Mouse (Mus musculus): ENCODE data around the gene Prss53. TPM values are rescaled to one million over a fixed set of nuclear protein-coding genes. Genes with fewer than 3 reads are reported as not detected.

Gene Prss53
- polyA plus RNA-seq, 1 experiment, result 1.6 TPM

DNA sequence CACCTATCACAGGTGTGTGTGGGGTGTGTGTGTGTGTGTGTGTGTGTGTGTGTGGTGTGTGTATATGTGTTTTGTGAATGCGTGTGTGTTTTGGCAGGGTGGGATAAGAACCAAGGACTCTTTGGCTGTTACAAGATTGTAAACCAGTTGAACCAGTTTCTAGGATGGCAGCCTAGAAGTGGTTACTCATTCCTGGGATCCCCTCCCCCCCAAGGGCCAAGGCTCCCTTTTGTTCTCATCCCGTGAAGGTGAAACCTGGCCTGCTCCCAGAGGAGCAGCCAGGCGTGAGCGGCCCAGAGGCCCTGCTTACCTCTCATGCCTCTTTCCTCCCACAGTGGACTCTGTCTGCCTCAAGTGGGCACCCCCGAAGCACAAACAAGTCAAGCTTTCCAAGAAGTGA is 34.5 kb upstream of the Prss53 start:
- Histone ChIP-seq H3K27ac (ENCODE audit: insufficient read depth, low read depth, low read length) (peak overlapping the region; percentile 48), H3K36me3 (ENCODE audit: control insufficient read depth, insufficient read depth, low read length) (peaks cover 15% of the 10 kb centered on the region), H3K4me3 (ENCODE audit: low read depth, low read length) (no peak overlapping the region), H3K4me1 (ENCODE audit: control insufficient read depth, insufficient read depth, insufficient read length, low read length) (peaks cover 44% of the 10 kb centered on the region), H3K27me3 (ENCODE audit: control insufficient read depth, insufficient read depth, low read length) (no peaks in the 10 kb centered on the region)
- 33% methylated on average over 5 of the region's 5 CpGs for WGBS
- TF ChIP-seq POLR2A (IDR thresholded peaks at IDR 0.05; ENCODE audit: low read depth, low read length) (0 out of 2 replicates have a peak, but pooled peaks have one; percentile 26), CTCF (IDR thresholded peaks at IDR 0.05; ENCODE audit: extremely low read depth, insufficient read length, insufficient replicate concordance, low read depth, low read length) (no peak)

GRCm38 (mm10) chr7:127923714-127924113 is 32.9 kb upstream of the Prss53 start:
- WGBS, result 63% methylated on average over 5 of the region's 5 CpGs
- Histone ChIP-seq H3K4me3 (ENCODE audit: low read depth, low read length) (no peak overlapping the region), H3K27ac (ENCODE audit: insufficient read depth, low read depth, low read length) (no peak overlapping the region), H3K36me3 (ENCODE audit: control insufficient read depth, insufficient read depth, low read length) (peaks cover 15% of the 10 kb centered on the region), H3K27me3 (ENCODE audit: control insufficient read depth, insufficient read depth, low read length) (no peaks in the 10 kb centered on the region), H3K4me1 (ENCODE audit: control insufficient read depth, insufficient read depth, insufficient read length, low read length) (peaks cover 44% of the 10 kb centered on the region)
- TF ChIP-seq CTCF (IDR thresholded peaks at IDR 0.05; ENCODE audit: extremely low read depth, insufficient read length, insufficient replicate concordance, low read depth, low read length) (no peak), POLR2A (IDR thresholded peaks at IDR 0.05; ENCODE audit: low read depth, low read length) (no peak)

DNA sequence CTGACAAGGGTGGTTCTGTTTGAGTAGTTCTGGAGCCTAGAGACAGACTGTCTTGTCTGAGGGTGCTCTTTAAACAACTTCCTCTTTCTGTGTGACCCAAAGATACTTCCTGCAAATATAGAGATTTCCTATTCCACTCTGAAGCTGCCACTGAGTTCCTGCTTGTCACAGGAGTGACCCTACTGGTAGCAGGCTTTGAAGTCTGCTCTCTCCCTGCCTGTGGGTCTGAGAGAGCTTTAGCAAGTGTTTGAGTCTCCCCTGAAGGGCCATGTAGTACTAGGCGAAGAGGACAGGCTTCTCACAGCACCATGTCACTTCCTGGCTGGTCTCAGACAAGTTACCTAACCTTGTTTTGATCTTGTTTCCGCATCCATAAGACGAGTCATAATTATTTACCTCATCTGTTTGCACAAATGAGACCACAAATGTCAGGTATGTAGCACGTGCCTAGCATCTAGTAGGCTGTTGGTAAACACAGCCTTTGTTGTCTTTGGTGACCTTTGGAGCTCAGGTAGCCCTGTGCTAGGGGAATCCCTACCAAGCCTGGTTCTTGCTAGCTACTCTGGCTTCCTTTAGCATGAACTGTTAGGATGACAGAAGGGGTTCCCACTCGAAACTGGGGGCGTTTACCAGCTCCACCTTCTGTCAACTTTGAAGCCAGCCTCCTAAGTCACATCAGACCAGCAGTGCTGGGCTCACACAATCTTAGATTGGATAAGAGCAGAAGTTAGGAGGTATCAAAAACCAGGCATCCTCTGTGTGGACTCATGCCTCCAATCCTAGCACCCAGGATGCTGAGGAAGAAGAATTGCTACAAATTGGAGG is 31.9 kb upstream of the Prss53 start:
- peaks cover 42% of the 10 kb centered on the region for H3K4me1 ChIP-seq (ENCODE audit: control insufficient read depth, insufficient read depth, insufficient read length, low read length)
- H3K36me3 ChIP-seq (ENCODE audit: control insufficient read depth, insufficient read depth, low read length), result peaks cover 15% of the 10 kb centered on the region
- no peak for TF ChIP-seq CTCF (IDR thresholded peaks at IDR 0.05; ENCODE audit: extremely low read depth, insufficient read length, insufficient replicate concordance, low read depth, low read length)
- no peak for TF ChIP-seq POLR2A (IDR thresholded peaks at IDR 0.05; ENCODE audit: low read depth, low read length)
- no peak overlapping the region for H3K4me3 ChIP-seq (ENCODE audit: low read depth, low read length)
- peak overlapping the region; percentile 84 for H3K27ac ChIP-seq (ENCODE audit: insufficient read depth, low read depth, low read length)
- H3K27me3 ChIP-seq (ENCODE audit: control insufficient read depth, insufficient read depth, low read length), result no peaks in the 10 kb centered on the region
- 31% methylated on average over 6 of the region's 6 CpGs for WGBS

- TF ChIP-seq CTCF (IDR thresholded peaks at IDR 0.05; ENCODE audit: extremely low read depth, insufficient read length, insufficient replicate concordance, low read depth, low read length) (peak; percentile 48; the same call in 1 of the 2 replicates), POLR2A (IDR thresholded peaks at IDR 0.05; ENCODE audit: low read depth, low read length) (no peak)
- H3K4me3 ChIP-seq (ENCODE audit: low read depth, low read length), result no peak overlapping the region
- peaks cover 15% of the 10 kb centered on the region for H3K36me3 ChIP-seq (ENCODE audit: control insufficient read depth, insufficient read depth, low read length)
- H3K27ac ChIP-seq (ENCODE audit: insufficient read depth, low read depth, low read length), result no peak overlapping the region
- no peaks in the 10 kb centered on the region for H3K27me3 ChIP-seq (ENCODE audit: control insufficient read depth, insufficient read depth, low read length)
- 49% methylated on average over 8 of the region's 8 CpGs for WGBS
- peaks cover 31% of the 10 kb centered on the region for H3K4me1 ChIP-seq (ENCODE audit: control insufficient read depth, insufficient read depth, insufficient read length, low read length)
Observed at GRCm38 (mm10) chr7:127921516-127921915, 30.7 kb upstream of the Prss53 start.

DNA sequence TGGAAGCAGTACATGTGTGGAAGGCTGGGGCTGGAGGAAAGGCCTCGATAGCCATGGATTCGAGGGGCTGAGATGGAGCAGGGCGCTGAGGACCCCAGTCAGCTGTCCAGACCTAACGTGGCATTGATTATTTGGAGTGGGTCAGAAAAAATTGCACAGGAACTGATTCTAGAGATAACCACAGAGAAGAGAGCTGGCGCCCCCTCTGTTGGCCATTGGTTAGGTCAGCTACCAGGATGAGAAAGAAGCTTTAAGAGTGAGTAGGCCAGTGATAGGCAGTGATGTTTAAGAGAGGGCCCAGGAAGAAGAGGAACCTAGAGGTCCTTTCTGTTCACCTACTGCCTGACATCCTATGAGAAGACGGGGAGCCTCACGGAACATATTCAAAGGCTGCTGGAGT is 28.5 kb upstream of the Prss53 start:
- H3K36me3 ChIP-seq (ENCODE audit: control insufficient read depth, insufficient read depth, low read length), result 0 out of 2 replicates have a peak, but pooled peaks cover 1% of the 10 kb centered on the region
- TF ChIP-seq POLR2A (IDR thresholded peaks at IDR 0.05; ENCODE audit: low read depth, low read length) (no peak), CTCF (IDR thresholded peaks at IDR 0.05; ENCODE audit: extremely low read depth, insufficient read length, insufficient replicate concordance, low read depth, low read length) (peak; percentile 14; the same call in 1 of the 2 replicates)
- no peak overlapping the region for H3K4me3 ChIP-seq (ENCODE audit: low read depth, low read length)
- no peak overlapping the region for H3K27ac ChIP-seq (ENCODE audit: insufficient read depth, low read depth, low read length)
- 73% methylated on average over 7 of the region's 7 CpGs for WGBS
- no peaks in the 10 kb centered on the region for H3K27me3 ChIP-seq (ENCODE audit: control insufficient read depth, insufficient read depth, low read length)
- H3K4me1 ChIP-seq (ENCODE audit: control insufficient read depth, insufficient read depth, insufficient read length, low read length), result peaks cover 20% of the 10 kb centered on the region

DNA sequence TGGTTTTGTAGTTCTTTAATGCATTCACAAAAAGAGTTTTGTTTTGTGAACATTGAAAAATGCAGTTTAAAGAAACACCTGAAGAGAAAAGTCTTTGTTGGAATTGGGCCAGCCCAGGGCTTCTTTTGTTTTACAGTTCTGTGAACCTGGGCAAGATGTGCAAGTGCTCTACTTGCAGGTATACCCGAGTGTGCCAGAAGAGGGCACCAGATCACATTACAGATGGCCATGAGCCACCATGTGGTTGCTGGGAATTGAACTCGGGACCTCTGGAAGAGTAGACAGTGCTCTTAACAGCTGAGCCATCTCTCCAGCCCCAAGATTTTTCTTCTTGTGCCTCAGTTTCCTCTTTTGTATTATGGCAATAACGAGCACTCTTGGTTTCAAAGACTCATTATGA is 27.4 kb upstream of the Prss53 start:
- no peak overlapping the region for H3K4me3 ChIP-seq (ENCODE audit: low read depth, low read length)
- no peak overlapping the region for H3K27ac ChIP-seq (ENCODE audit: insufficient read depth, low read depth, low read length)
- H3K36me3 ChIP-seq (ENCODE audit: control insufficient read depth, insufficient read depth, low read length), result 0 out of 2 replicates have a peak, but pooled peaks cover 1% of the 10 kb centered on the region
- 48% methylated on average over 3 of the region's 3 CpGs for WGBS
- H3K4me1 ChIP-seq (ENCODE audit: control insufficient read depth, insufficient read depth, insufficient read length, low read length), result peaks cover 13% of the 10 kb centered on the region
- no peaks in the 10 kb centered on the region for H3K27me3 ChIP-seq (ENCODE audit: control insufficient read depth, insufficient read depth, low read length)
- TF ChIP-seq POLR2A (IDR thresholded peaks at IDR 0.05; ENCODE audit: low read depth, low read length) (no peak), CTCF (IDR thresholded peaks at IDR 0.05; ENCODE audit: extremely low read depth, insufficient read length, insufficient replicate concordance, low read depth, low read length) (peak; percentile 59; the same call in 1 of the 2 replicates)

DNA sequence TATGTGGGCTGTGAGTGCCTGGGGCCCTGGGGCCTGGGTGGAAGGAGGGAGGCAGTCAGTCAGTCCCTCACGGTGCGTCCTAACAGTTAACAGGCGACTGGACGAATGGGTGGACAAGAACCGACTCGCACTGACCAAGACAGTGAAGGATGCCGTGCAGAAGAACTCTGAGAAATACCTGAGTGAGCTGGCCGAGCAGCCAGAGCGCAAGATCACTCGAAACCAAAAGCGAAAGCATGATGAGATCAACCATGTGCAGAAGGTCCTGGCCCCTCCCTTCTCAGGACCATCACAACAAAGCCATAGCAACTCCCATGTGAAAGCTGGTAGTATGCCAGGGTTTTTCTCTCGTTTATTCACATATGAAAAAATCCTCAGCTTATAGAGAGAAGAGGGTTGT is 24.5 kb upstream of the Prss53 start:
- H3K4me3 ChIP-seq (ENCODE audit: low read depth, low read length), result no peak overlapping the region
- no peaks in the 10 kb centered on the region for H3K27me3 ChIP-seq (ENCODE audit: control insufficient read depth, insufficient read depth, low read length)
- no peak overlapping the region for H3K27ac ChIP-seq (ENCODE audit: insufficient read depth, low read depth, low read length)
- peaks cover 3% of the 10 kb centered on the region; the same call in 1 of the 2 replicates for H3K4me1 ChIP-seq (ENCODE audit: control insufficient read depth, insufficient read depth, insufficient read length, low read length)
- 0 out of 2 replicates have a peak, but pooled peaks cover 1% of the 10 kb centered on the region for H3K36me3 ChIP-seq (ENCODE audit: control insufficient read depth, insufficient read depth, low read length)
- WGBS, result 58% methylated on average over 12 of the region's 12 CpGs
- TF ChIP-seq CTCF (IDR thresholded peaks at IDR 0.05; ENCODE audit: extremely low read depth, insufficient read length, insufficient replicate concordance, low read depth, low read length) (no peak), POLR2A (IDR thresholded peaks at IDR 0.05; ENCODE audit: low read depth, low read length) (no peak)

All from small intestine, adult 2 months (tissue).